Mouse (Mus musculus): ENCODE data around the gene Fam122b. TPM values are rescaled to one million over a fixed set of nuclear protein-coding genes. Genes with fewer than 3 reads are reported as not detected.
"Not testable (repeated sequence)": the region's sequence is repeated elsewhere in the genome, so short reads cannot be mapped to it uniquely, and the experiment has no call there.

The Fam122b gene
- 10 to 100 TPM; 13.6 to 16.3 TPM for total RNA-seq (2021)
- long read RNA-seq, experiment 1, full-length matches to known transcripts: 1 of 3 reads
- long read RNA-seq, experiment 1, partial matches to known transcripts: 1 of 3 reads
- long read RNA-seq, experiment 1, other reads (novel, unspliced or antisense): 1 of 3 reads
- long read RNA-seq, experiment 2, partial matches to known transcripts: 1 of 9 reads
- long read RNA-seq, experiment 2, other reads (novel, unspliced or antisense): 4 of 9 reads

DNA sequence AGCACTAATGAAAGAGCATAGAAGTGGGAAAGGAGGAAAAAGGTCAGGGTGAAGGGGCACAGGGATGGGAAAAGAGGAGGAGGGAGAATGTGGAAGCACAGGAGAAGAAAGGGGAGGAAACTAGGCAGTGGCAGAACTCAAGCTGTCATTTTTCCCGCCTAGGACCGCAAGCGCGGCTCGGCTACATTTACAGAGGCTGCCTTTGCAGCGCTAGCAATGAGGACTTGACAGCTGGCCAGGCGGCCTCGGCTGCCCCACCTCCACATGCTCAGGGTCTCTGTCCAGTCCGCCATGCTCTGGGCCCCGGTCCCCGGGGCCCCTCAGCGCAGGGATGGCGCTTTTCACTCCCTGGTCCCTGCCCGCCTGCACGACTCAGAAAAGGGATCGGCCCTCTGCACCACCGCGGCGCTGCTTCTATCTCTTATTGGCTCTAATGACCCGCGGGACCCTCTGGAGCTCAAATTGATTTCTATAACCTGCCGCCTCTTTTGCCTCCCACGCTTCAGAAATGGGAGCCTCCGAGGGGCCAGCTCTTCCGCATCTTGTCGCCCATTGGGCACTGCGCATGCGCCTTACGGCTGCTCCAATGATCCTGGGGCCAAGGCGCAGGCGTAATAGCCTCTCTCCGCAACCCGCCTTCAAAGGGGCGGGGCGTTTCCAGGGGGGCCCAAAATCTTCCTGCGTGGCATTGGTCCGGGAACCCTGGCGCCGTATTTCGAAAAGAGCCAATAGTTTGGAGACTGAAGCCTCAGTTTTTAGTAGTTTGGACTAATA is at the start of gene Fam122b:
TSS of gene Fam122b (minus strand) at position 517 of the 774 bp plus-strand sequence.
- peak; percentile 64 to 76 for DNase-seq (ENCODE audit: low spot score in 2 of 2)

- no peak for DNase-seq (ENCODE audit: low spot score in 2 of 2)
Observed at GRCm38 (mm10) chrX:53287924-53288323, 18.3 kb upstream of the Fam122b start.

- no peak for DNase-seq (ENCODE audit: low spot score in 2 of 2)
Observed at GRCm38 (mm10) chrX:53273124-53273523, 3.5 kb upstream of the Fam122b start, which contains the start of gene Fam122c. Fam122c (plus strand) TSS chrX:53273424.

DNA sequence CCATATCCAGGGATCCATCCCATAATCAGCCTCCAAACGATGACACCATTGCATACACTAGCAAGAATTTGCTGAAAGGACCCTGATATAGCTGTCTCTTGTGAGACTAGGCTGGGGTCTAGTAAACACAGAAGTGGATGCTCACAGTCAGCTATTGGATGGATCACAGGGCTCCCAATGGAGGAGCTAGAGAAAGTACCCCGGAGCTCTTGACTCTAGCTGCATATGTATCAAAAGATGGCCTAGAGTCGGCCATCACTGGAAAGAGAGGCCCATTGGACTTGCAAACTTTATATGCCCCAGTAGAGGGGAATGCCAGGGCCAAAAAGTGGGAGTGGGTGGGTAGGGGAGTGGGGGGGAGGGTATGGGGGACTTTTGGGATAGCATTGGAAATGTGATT is 2.0 kb upstream of the Fam122b start:
- not testable (repeated sequence) for DNase-seq (ENCODE audit: low spot score in 2 of 2)

GRCm38 (mm10) chrX:53270063-53270432 is 443 bp upstream of the Fam122b start:
- DNase-seq (ENCODE audit: low spot score in 2 of 2): no peak

- peak; percentile 24 to 26 for DNase-seq (ENCODE audit: low spot score in 2 of 2)
Observed at GRCm38 (mm10) chrX:53268856-53269255, 749 bp downstream of the Fam122b start.

DNA sequence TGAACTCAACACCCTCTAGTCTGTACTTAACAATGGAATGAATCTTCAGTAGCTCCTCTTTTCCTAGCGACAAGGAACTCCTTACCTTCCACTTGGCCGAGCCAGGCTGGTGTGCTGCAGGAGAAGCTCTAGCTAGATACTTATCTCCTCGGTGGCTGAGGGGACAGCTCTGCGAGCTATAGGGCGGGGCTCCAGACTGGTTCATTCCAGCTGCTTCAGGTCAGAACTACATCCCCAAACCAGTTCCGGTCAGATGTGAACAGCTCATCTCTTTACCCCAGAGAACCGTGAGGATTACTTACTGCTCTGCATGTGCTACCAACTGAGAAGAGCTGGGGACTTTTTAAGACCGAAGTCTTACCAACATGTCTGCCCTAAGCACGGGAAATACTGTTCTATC is 3.4 kb downstream of the Fam122b start:
- no peak for DNase-seq (ENCODE audit: low spot score in 2 of 2)

- no peak for DNase-seq (ENCODE audit: low spot score in 2 of 2)
Observed at GRCm38 (mm10) chrX:53255195-53255594, 14.4 kb downstream of the Fam122b start.

DNA sequence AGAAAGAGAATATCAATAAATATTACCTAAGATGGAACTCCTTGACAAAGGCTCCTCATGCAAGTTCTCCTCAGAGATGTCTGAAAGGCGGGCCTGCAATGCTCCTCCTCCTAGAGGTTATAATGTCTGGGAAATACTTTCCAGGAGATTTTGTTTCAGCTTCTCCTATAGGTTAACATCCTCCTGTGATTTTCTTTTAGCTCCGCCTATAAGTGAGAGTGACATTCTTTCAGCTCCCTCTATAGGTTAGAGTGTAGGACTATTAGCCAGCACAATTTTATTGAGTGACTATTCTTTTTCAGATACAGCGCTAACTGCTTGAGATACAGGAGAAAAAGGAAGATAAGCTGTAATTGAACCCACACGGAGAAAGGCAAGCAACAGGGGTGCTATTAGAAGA is 29.6 kb downstream of the Fam122b start, which contains the start of gene Plac1:
TSS of gene Plac1 (minus strand) at position 101 of the 400 bp plus-strand sequence.
- no peak for DNase-seq (ENCODE audit: low spot score in 2 of 2)

DNA sequence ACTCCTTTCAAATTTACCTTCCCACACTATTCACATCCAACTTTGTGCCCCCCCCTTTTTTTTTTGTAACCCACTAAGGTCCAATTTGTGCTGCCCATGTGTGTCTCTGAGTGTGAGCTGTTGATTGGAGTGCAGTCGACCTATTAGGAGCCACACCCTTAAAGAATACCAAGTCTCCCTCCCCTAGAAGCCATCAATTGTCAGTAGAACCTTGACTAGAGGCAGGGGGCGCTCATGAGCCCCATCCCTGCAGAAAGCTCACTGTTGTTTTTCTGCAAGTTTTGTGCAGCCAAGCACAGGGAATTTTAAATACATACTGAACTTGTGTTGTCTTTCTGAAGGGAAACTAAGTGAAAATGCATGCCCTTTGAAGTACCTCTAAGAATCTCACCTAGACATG is 31.6 kb downstream of the Fam122b start:
- DNase-seq (ENCODE audit: low spot score in 2 of 2): no peak

GRCm38 (mm10) chrX:53236404-53236803 is 33.2 kb downstream of the Fam122b start:
- no peak for DNase-seq (ENCODE audit: low spot score in 2 of 2)

DNA sequence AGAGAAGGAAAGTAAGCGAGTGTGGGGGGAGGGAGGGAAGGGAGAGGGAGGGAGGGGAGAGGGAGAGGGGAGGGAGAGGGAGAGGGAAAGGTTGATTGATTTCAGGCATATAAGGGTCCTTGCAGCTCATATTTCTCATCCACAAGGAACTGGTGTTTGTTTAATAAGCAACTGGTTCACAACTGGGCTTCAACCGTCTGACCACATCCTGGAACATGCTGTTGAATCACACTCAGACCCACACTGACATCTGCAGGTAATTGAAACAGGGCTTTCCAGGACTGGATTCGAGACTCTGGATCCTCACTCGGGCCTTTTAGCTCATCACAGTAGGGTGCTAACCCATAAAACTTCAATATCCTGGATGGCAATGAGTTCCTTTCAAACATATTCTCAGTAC is 35.9 kb downstream of the Fam122b start:
- no peak for DNase-seq (ENCODE audit: low spot score in 2 of 2)

DNA sequence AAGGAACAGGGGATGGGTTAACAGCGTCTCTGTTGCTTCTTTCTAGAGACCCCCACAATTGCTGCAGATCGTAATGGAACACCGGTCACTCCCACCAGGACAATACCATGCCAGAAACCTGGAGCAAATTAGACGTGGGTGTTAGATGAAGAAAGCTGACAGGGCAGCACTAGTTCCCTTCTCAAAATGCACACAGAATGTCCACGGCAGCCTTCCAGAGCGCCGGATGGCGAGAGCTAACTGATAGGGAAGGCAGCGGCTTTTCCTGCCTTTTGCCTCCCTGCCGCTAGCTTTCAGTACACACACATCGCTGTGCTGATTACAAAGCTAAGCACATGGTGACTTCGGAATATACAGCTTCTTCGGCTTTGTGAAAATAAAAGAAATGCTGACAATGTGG is 37.6 kb downstream of the Fam122b start:
- DNase-seq (ENCODE audit: low spot score in 2 of 2): no peak

GRCm38 (mm10) chrX:53224353-53224944 is 45.2 kb downstream of the Fam122b start:
- no peak for DNase-seq (ENCODE audit: low spot score in 2 of 2)

DNA sequence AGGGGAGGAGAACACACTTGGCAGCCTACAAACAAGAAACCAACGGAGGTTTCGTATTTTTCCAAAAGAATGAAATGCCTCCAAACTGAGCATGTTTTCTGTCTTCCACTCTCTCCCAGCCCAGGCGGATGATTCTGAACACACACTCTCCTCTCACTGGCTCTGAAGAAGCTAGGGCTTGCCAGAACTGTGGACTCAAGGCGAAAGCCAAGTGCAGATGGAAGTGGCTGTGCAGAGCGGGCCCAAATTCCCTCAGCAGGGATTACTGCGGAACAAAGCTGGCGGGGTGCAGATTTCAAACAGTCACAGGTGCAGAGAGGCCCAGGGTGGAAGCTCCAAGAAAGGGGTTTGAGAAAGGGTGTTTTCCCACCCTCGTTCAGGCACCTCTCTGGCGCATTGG is 48.8 kb downstream of the Fam122b start:
- no peak for DNase-seq (ENCODE audit: low spot score in 2 of 2)

GRCm38 (mm10) chrX:53214557-53215229 is 54.9 kb downstream of the Fam122b start:
- DNase-seq (ENCODE audit: low spot score in 2 of 2): no peak

GRCm38 (mm10) chrX:53213838-53214237 is 55.8 kb downstream of the Fam122b start:
- no peak for DNase-seq (ENCODE audit: low spot score in 2 of 2)

- no peak for DNase-seq (ENCODE audit: low spot score in 2 of 2)
Observed at GRCm38 (mm10) chrX:53212485-53212884, 57.1 kb downstream of the Fam122b start.

GRCm38 (mm10) chrX:53211756-53212483 is 57.7 kb downstream of the Fam122b start:
- DNase-seq (ENCODE audit: low spot score in 2 of 2): peak; percentile 17 to 32

GRCm38 (mm10) chrX:53209431-53209830 is 60.2 kb downstream of the Fam122b start:
- DNase-seq (ENCODE audit: low spot score in 2 of 2): no peak

Measured in adrenal gland, postnatal 4 days (tissue).